Mouse (Mus musculus) limb, embryonic 10.5 days (tissue): Measurements from ENCODE around the gene Pdss1. TPM values are rescaled to one million over a fixed set of nuclear protein-coding genes. Genes with fewer than 3 reads are reported as not detected.
"Not testable (repeated sequence)": the region's sequence is repeated elsewhere in the genome, so short reads cannot be mapped to it uniquely, and the experiment has no call there.

Experiments used
- DNase-seq: peaks from one replicate; pipeline ENCODE4 v3.0.0-alpha.2; 2017; ENCODE audit warnings: low spot score
- H3K27ac ChIP-seq: fragments of 300-500 bp; sonication (generic); 2 replicates; pipeline ENCODE4 v1.5.1; 2016; ENCODE audit warnings: mild to moderate bottlenecking
- H3K27me3 ChIP-seq: fragments of 300-500 bp; sonication (generic); 2 replicates; pipeline ENCODE4 v1.6.1; 2016; ENCODE audit warnings: low read depth, mild to moderate bottlenecking; ENCODE audit not compliant: poor library complexity, severe bottlenecking
- H3K36me3 ChIP-seq: fragments of 300-500 bp; sonication (generic); 2 replicates; pipeline ENCODE4 v1.6.1; 2016; ENCODE audit warnings: mild to moderate bottlenecking, moderate library complexity
- H3K4me1 ChIP-seq: fragments of 300-500 bp; sonication (generic); 2 replicates; pipeline ENCODE4 v1.6.1; 2016
- H3K4me3 ChIP-seq: fragments of 300-500 bp; sonication (generic); 2 replicates; pipeline ENCODE4 v1.5.1; 2016; ENCODE audit warnings: mild to moderate bottlenecking, moderate library complexity
- H3K9me3 ChIP-seq: fragments of 300-500 bp; sonication (generic); replicated peaks from 2 replicates; pipeline ENCODE4 v1.6.1; 2016; ENCODE audit warnings: mild to moderate bottlenecking
- WGBS: fragments of 180-500 bp; shearing (Covaris S2); methylation state at CpG from one replicate; pipeline ENCODE4 v1.1.7; 2016; 5-methylcytosine and 5-hydroxymethylcytosine counted together
- polyA plus RNA-seq: library from polyadenylated mRNA; unstranded; fragments of >200 nt; fragmentation: Nextera tagmentation; extraction: Ambion mirVana; gene quantifications from 2 replicates; pipeline ENCODE4 v1.2.1, GENCODE M21; 2016

The Pdss1 gene
- 19.1 and 21.8 TPM in 2 replicates for polyA plus RNA-seq

DNA sequence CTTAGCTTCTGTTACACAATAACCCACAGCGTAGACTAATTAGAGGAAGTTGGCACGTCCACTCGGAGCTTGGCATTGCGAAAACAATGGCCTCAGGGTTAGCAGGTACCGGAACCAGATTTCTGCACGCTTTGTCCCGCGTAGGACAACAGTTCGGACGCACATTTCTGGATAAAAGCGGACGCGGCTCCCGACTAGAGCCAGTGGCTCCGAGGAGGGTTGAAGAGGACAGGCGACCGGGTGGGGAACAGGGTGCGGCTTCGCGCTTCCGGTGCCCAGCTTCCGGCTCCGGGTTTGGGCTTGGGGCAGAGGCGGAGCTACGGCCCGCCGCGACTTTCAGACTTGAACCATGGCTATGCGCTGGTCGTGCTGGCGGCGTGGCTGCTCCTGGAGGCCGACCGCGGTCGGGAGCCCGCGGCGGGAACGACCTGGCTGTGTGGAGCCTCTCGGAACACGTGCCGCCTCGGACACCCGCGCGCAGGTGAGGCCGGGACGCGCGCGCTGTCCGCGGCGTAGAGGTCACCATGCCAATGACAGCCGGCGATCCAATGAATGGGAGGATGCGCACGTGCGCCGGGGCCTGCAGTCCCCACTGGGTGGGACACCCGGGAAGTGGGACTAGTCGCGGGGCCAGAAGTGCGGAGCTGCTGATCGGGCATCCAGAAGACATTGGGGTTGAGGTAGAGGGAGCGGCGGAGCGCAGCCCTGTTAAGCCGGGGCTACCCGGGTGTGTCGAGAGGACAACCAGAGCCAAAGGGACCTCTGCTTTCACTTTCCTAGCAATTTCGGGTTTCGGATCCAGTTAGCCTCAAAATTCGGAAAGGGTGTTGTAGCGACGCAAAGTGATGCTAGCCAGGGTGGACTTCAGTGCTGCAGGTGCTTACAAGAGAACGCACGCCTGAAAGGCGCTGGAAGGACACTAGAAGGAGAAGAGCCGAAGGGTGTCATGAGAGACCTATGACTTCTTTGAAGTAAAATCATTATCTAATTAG is at the start of gene Pdss1:
TSS of gene Pdss1 (plus strand) at position 241 of the 992 bp plus-strand sequence.
- DNase-seq: peak; percentile 92
- Histone ChIP-seq H3K4me1 (peaks cover 6% of the 10 kb centered on the region; the same call in 1 of the 2 replicates), H3K27ac (peak within 1 kb of the TSS; percentile 86), H3K9me3 (no peaks in the 10 kb centered on the region), H3K4me3 (peak within 1 kb of the TSS; percentile 91), H3K36me3 (no peaks in the 10 kb centered on the region), H3K27me3 (no peaks in the 10 kb centered on the region)
- under 1% methylated on average over 81 of the region's 81 CpGs for WGBS

DNA sequence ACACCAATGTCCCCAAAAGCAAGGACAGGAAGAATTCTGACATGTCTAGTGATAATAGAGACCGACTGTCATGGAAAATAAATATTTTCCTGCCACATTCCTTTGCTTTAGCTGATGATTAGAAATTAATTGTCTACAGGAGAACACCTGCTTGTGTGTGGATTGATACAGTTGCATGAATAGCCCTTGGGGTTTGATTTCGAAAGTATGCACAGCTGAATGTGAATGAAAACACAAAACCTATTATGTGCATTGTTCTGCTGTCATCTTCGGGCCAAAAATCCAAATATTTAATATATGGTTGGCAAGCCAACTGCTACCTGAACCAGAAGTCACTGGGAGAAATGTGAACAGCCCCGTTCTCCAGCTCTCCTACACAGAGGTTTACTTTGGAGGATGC is 43.4 kb upstream of the Pdss1 start:
- 85% methylated on average over 4 of the region's 4 CpGs for WGBS
- H3K4me1 ChIP-seq: no peaks in the 10 kb centered on the region
- H3K27me3 ChIP-seq: no peaks in the 10 kb centered on the region
- no peak overlapping the region for H3K4me3 ChIP-seq
- no peak for DNase-seq
- H3K9me3 ChIP-seq: no peaks in the 10 kb centered on the region
- no peaks in the 10 kb centered on the region for H3K36me3 ChIP-seq
- no peak overlapping the region for H3K27ac ChIP-seq

- H3K4me1 ChIP-seq: no peaks in the 10 kb centered on the region
- no peak for DNase-seq
- H3K27me3 ChIP-seq: no peaks in the 10 kb centered on the region
- H3K36me3 ChIP-seq: no peaks in the 10 kb centered on the region
- H3K27ac ChIP-seq: no peak overlapping the region
- 83% methylated on average over 3 of the region's 3 CpGs for WGBS
- no peaks in the 10 kb centered on the region for H3K9me3 ChIP-seq
- no peak overlapping the region for H3K4me3 ChIP-seq
Observed at GRCm38 (mm10) chr2:22857501-22857900, 37.8 kb upstream of the Pdss1 start.

GRCm38 (mm10) chr2:22862194-22862593 is 33.1 kb upstream of the Pdss1 start:
- H3K4me1 ChIP-seq: no peaks in the 10 kb centered on the region
- H3K27ac ChIP-seq: no peak overlapping the region
- 82% methylated on average over 2 of the region's 2 CpGs for WGBS
- DNase-seq: no peak
- H3K27me3 ChIP-seq: no peaks in the 10 kb centered on the region
- H3K36me3 ChIP-seq: no peaks in the 10 kb centered on the region
- no peaks in the 10 kb centered on the region for H3K9me3 ChIP-seq
- no peak overlapping the region for H3K4me3 ChIP-seq

DNA sequence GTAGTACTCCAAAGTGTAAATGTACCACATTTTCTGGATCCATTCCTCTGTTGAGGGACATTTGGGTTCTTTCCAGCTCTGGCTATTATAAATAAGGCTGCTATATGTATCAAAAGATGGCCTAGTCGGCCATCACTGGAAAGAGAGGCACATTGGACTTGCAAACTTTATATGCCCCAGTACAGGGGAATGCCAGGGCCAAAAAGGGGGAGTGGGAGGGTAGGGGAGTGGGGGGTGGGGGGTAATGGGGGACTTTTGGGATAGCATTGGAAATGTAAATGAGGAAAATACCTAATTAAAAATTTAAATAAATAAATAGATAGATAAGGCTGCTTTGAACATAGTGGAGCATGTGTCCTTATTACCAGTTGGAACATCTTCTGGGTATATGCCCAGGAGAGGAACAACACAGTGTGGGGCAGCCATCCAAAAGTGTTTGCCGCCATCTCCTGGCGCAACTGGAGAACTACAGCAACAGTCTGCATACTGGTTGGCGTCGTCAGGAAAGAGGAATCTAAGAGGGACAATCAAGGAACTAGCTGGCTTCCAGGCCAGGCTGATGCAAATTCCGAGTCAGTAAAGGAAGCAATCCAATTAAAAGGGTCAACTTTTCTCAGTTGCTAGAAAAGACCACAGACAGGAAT is 30.8 kb upstream of the Pdss1 start:
- 8% methylated on average over 6 of the region's 6 CpGs for WGBS
- not testable (repeated sequence) for H3K9me3 ChIP-seq, H3K4me3 ChIP-seq, H3K27me3 ChIP-seq, H3K36me3 ChIP-seq, H3K27ac ChIP-seq, H3K4me1 ChIP-seq
- DNase-seq: peak; percentile 74

- no peak overlapping the region for H3K27ac ChIP-seq
- H3K27me3 ChIP-seq: no peaks in the 10 kb centered on the region
- WGBS: 92% methylated on average over 1 of the region's 1 CpGs
- H3K36me3 ChIP-seq: no peaks in the 10 kb centered on the region
- H3K4me3 ChIP-seq: no peak overlapping the region
- no peaks in the 10 kb centered on the region for H3K9me3 ChIP-seq
- DNase-seq: no peak
- H3K4me1 ChIP-seq: no peaks in the 10 kb centered on the region
Observed at GRCm38 (mm10) chr2:22865818-22866217, 29.5 kb upstream of the Pdss1 start.

- Histone ChIP-seq H3K4me3 (no peak overlapping the region), H3K36me3 (no peaks in the 10 kb centered on the region), H3K9me3 (no peaks in the 10 kb centered on the region), H3K27ac (no peak overlapping the region), H3K27me3 (no peaks in the 10 kb centered on the region), H3K4me1 (no peaks in the 10 kb centered on the region)
- DNase-seq: no peak
- 83% methylated on average over 7 of the region's 7 CpGs for WGBS
Observed at GRCm38 (mm10) chr2:22866894-22867424, 28.4 kb upstream of the Pdss1 start.

- Histone ChIP-seq H3K4me1 (no peaks in the 10 kb centered on the region), H3K27ac (no peak overlapping the region), H3K4me3 (no peak overlapping the region), H3K36me3 (no peaks in the 10 kb centered on the region), H3K27me3 (peaks cover 7% of the 10 kb centered on the region; the same call in 1 of the 2 replicates), H3K9me3 (no peaks in the 10 kb centered on the region)
- no peak for DNase-seq
- WGBS: 93% methylated on average over 1 of the region's 1 CpGs
Observed at GRCm38 (mm10) chr2:22873159-22873558, 22.2 kb upstream of the Pdss1 start.

DNA sequence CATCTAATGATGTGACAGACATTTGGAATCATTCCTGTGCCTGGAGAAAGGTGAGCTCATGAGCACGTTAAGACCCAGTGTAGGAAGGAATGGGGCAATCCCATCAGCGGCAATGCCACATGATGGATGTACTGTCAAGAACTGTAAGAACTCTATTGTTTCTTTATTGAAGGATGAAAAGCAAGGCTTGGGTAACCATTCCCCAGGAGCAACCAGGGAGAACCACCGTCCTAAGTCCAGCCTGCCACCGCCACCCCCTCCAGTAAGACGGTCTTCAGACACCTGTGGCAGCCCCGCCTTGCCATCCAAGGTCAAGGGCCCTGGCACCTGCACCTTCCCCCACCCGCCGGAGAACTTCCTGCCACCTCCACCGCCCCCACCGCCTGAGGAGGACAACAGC is 20.7 kb upstream of the Pdss1 start:
- no peaks in the 10 kb centered on the region for H3K9me3 ChIP-seq
- WGBS: 48% methylated on average over 10 of the region's 10 CpGs
- H3K4me3 ChIP-seq: no peak overlapping the region
- H3K36me3 ChIP-seq: no peaks in the 10 kb centered on the region
- peaks cover 7% of the 10 kb centered on the region; the same call in 1 of the 2 replicates for H3K27me3 ChIP-seq
- H3K4me1 ChIP-seq: no peaks in the 10 kb centered on the region
- H3K27ac ChIP-seq: no peak overlapping the region
- no peak for DNase-seq

- no peak for DNase-seq
- WGBS: 91% methylated on average over 3 of the region's 3 CpGs
- Histone ChIP-seq H3K4me1 (no peaks in the 10 kb centered on the region), H3K27ac (no peak overlapping the region), H3K4me3 (no peak overlapping the region), H3K27me3 (peaks cover 7% of the 10 kb centered on the region; the same call in 1 of the 2 replicates), H3K9me3 (no peaks in the 10 kb centered on the region), H3K36me3 (no peaks in the 10 kb centered on the region)
Observed at GRCm38 (mm10) chr2:22876614-22877013, 18.7 kb upstream of the Pdss1 start.

GRCm38 (mm10) chr2:22878781-22879180 is 16.5 kb upstream of the Pdss1 start:
- WGBS: 55% methylated on average over 1 of the region's 1 CpGs

DNA sequence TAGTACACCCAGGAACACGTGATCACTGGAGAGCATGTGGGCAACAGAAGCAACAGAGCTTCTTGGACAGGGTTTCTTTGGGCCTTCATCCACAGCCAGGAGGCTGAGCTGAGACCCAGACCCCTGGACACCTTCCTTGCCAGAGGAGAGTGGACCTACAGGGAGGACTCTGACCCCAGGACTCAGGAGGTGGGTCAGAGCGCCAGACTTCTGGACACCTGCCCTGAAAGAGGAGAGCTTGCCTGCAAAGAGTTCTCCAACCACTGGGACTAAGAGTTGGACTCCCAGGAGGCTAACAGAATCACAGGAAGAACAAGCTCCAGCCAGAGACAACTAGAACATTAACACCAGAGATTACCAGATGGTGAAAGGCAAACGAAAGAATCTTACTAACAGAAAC is 14.6 kb upstream of the Pdss1 start:
- H3K9me3 ChIP-seq, H3K27ac ChIP-seq, H3K36me3 ChIP-seq, DNase-seq, H3K4me1 ChIP-seq, H3K27me3 ChIP-seq, H3K4me3 ChIP-seq: not testable (repeated sequence)
- WGBS: 88% methylated on average over 3 of the region's 3 CpGs

More at GRCm38 (mm10) chr2:22878781-22879180, 16.5 kb upstream of the Pdss1 start:
- no peaks in the 10 kb centered on the region for H3K36me3 ChIP-seq
- H3K27me3 ChIP-seq: peaks cover 7% of the 10 kb centered on the region; the same call in 1 of the 2 replicates
- no peak overlapping the region for H3K4me3 ChIP-seq
- no peaks in the 10 kb centered on the region for H3K9me3 ChIP-seq
- no peak for DNase-seq
- no peaks in the 10 kb centered on the region for H3K4me1 ChIP-seq
- H3K27ac ChIP-seq: no peak overlapping the region

GRCm38 (mm10) chr2:22894932-22895281 is 415 bp upstream of the Pdss1 start:
- H3K9me3 ChIP-seq: no peaks in the 10 kb centered on the region
- DNase-seq: no peak
- 24% methylated on average over 9 of the region's 9 CpGs for WGBS
- H3K4me1 ChIP-seq: peaks cover 6% of the 10 kb centered on the region; the same call in 1 of the 2 replicates
- H3K4me3 ChIP-seq: peak overlapping the region; percentile 91
- H3K27me3 ChIP-seq: no peaks in the 10 kb centered on the region
- H3K27ac ChIP-seq: peak overlapping the region; percentile 86
- no peaks in the 10 kb centered on the region for H3K36me3 ChIP-seq
